Mouse (Mus musculus): Measurements from ENCODE around the gene Tmem129. TPM values are rescaled to one million over a fixed set of nuclear protein-coding genes. Genes with fewer than 3 reads are reported as not detected.

Gene Tmem129
- total RNA-seq (2014; rRNA removed) (12.0 and 13.8 TPM in 2 replicates), polyA plus RNA-seq (2012; rRNA removed) (39.8 and 41.0 TPM in 2 replicates)

- Histone ChIP-seq H3K36me3 (ENCODE audit: control insufficient read depth, insufficient read depth, low read length) (peaks cover 2% of the 10 kb centered on the region; the same call in 1 of the 2 replicates), H3K4me3 (ENCODE audit: insufficient read depth, low read depth, low read length) (peak within 1 kb of the TSS; percentile 77), H3K79me2 (ENCODE audit: control insufficient read depth, insufficient read depth, low read length) (peaks cover 6% of the 10 kb centered on the region; the same call in 1 of the 2 replicates), H3K9ac (ENCODE audit: low read depth, low read length) (peak within 1 kb of the TSS; percentile 86), H3K27me3 (ENCODE audit: control insufficient read depth, insufficient read depth, low read length) (no peaks in the 10 kb centered on the region), H3K27ac (replicated peaks; ENCODE audit: insufficient read depth, low read depth, low read length) (peak within 1 kb of the TSS; percentile 87), H3K4me1 (ENCODE audit: control insufficient read depth, insufficient read depth, low read length) (peaks cover 6% of the 10 kb centered on the region)
- TF ChIP-seq POLR2A (IDR thresholded peaks at IDR 0.05; ENCODE audit: extremely low read depth, insufficient read depth, low read length) (peak; percentile 80), CTCF (IDR thresholded peaks at IDR 0.05; ENCODE audit: low read depth, low read length) (no peak)
- WGBS = under 1% methylated on average over 60 of the region's 60 CpGs
- DNase-seq (ENCODE audit: extremely low read depth, low read depth, low spot score) = peak; percentile 98
Measured at GRCm38 (mm10) chr5:33657787-33658663, at the start of gene Tmem129, which contains the start of gene Tacc3. Tmem129 (minus strand) TSS chr5:33658416. Tacc3 (plus strand) TSS chr5:33658128.

- WGBS = 27% methylated on average over 4 of the region's 4 CpGs
- no peak overlapping the region for H3K4me3 ChIP-seq (ENCODE audit: insufficient read depth, low read depth, low read length)
- no peaks in the 10 kb centered on the region for H3K36me3 ChIP-seq (ENCODE audit: control insufficient read depth, insufficient read depth, low read length)
- no peaks in the 10 kb centered on the region for H3K79me2 ChIP-seq (ENCODE audit: control insufficient read depth, insufficient read depth, low read length)
- DNase-seq (ENCODE audit: extremely low read depth, low read depth, low spot score) = peak; percentile 17
- TF ChIP-seq POLR2A (IDR thresholded peaks at IDR 0.05; ENCODE audit: extremely low read depth, insufficient read depth, low read length) = no peak
- TF ChIP-seq CTCF (IDR thresholded peaks at IDR 0.05; ENCODE audit: low read depth, low read length) = no peak
- peak overlapping the region; percentile 66; the same call in 1 of the 2 replicates for H3K27ac ChIP-seq (replicated peaks; ENCODE audit: insufficient read depth, low read depth, low read length)
- peaks cover 14% of the 10 kb centered on the region for H3K4me1 ChIP-seq (ENCODE audit: control insufficient read depth, insufficient read depth, low read length)
- H3K9ac ChIP-seq (ENCODE audit: low read depth, low read length) = no peak overlapping the region
- H3K27me3 ChIP-seq (ENCODE audit: control insufficient read depth, insufficient read depth, low read length) = no peaks in the 10 kb centered on the region
Measured at GRCm38 (mm10) chr5:33707163-33707562, 48.9 kb upstream of the Tmem129 start.

- Histone ChIP-seq H3K79me2 (ENCODE audit: control insufficient read depth, insufficient read depth, low read length) (no peaks in the 10 kb centered on the region), H3K27ac (replicated peaks; ENCODE audit: insufficient read depth, low read depth, low read length) (peak overlapping the region; percentile 66), H3K9ac (ENCODE audit: low read depth, low read length) (no peak overlapping the region), H3K36me3 (ENCODE audit: control insufficient read depth, insufficient read depth, low read length) (no peaks in the 10 kb centered on the region), H3K4me1 (ENCODE audit: control insufficient read depth, insufficient read depth, low read length) (peaks cover 14% of the 10 kb centered on the region), H3K4me3 (ENCODE audit: insufficient read depth, low read depth, low read length) (no peak overlapping the region), H3K27me3 (ENCODE audit: control insufficient read depth, insufficient read depth, low read length) (no peaks in the 10 kb centered on the region)
- TF ChIP-seq POLR2A (IDR thresholded peaks at IDR 0.05; ENCODE audit: extremely low read depth, insufficient read depth, low read length) = no peak
- no peak for TF ChIP-seq CTCF (IDR thresholded peaks at IDR 0.05; ENCODE audit: low read depth, low read length)
- DNase-seq (ENCODE audit: extremely low read depth, low read depth, low spot score) = no peak
- 21% methylated on average over 1 of the region's 1 CpGs for WGBS
Measured at GRCm38 (mm10) chr5:33706350-33706629, 48.1 kb upstream of the Tmem129 start.

- Histone ChIP-seq H3K79me2 (ENCODE audit: control insufficient read depth, insufficient read depth, low read length) (no peaks in the 10 kb centered on the region), H3K4me3 (ENCODE audit: insufficient read depth, low read depth, low read length) (no peak overlapping the region), H3K9ac (ENCODE audit: low read depth, low read length) (peak overlapping the region; percentile 10; the same call in 1 of the 2 replicates), H3K4me1 (ENCODE audit: control insufficient read depth, insufficient read depth, low read length) (peaks cover 14% of the 10 kb centered on the region), H3K27me3 (ENCODE audit: control insufficient read depth, insufficient read depth, low read length) (no peaks in the 10 kb centered on the region), H3K27ac (replicated peaks; ENCODE audit: insufficient read depth, low read depth, low read length) (peak overlapping the region; percentile 85), H3K36me3 (ENCODE audit: control insufficient read depth, insufficient read depth, low read length) (no peaks in the 10 kb centered on the region)
- 29% methylated on average over 9 of the region's 9 CpGs for WGBS
- no peak for TF ChIP-seq POLR2A (IDR thresholded peaks at IDR 0.05; ENCODE audit: extremely low read depth, insufficient read depth, low read length)
- no peak for TF ChIP-seq CTCF (IDR thresholded peaks at IDR 0.05; ENCODE audit: low read depth, low read length)
- DNase-seq (ENCODE audit: extremely low read depth, low read depth, low spot score) = peak; percentile 96
Measured at GRCm38 (mm10) chr5:33705612-33706349, 47.6 kb upstream of the Tmem129 start.

- WGBS = 84% methylated on average over 11 of the region's 11 CpGs
- H3K4me1 ChIP-seq (ENCODE audit: control insufficient read depth, insufficient read depth, low read length) = peaks cover 14% of the 10 kb centered on the region
- no peak overlapping the region for H3K27ac ChIP-seq (replicated peaks; ENCODE audit: insufficient read depth, low read depth, low read length)
- H3K27me3 ChIP-seq (ENCODE audit: control insufficient read depth, insufficient read depth, low read length) = no peaks in the 10 kb centered on the region
- no peak for TF ChIP-seq CTCF (IDR thresholded peaks at IDR 0.05; ENCODE audit: low read depth, low read length)
- TF ChIP-seq POLR2A (IDR thresholded peaks at IDR 0.05; ENCODE audit: extremely low read depth, insufficient read depth, low read length) = no peak
- H3K79me2 ChIP-seq (ENCODE audit: control insufficient read depth, insufficient read depth, low read length) = no peaks in the 10 kb centered on the region
- no peak overlapping the region for H3K9ac ChIP-seq (ENCODE audit: low read depth, low read length)
- H3K4me3 ChIP-seq (ENCODE audit: insufficient read depth, low read depth, low read length) = no peak overlapping the region
- H3K36me3 ChIP-seq (ENCODE audit: control insufficient read depth, insufficient read depth, low read length) = no peaks in the 10 kb centered on the region
- DNase-seq (ENCODE audit: extremely low read depth, low read depth, low spot score) = no peak
Measured at GRCm38 (mm10) chr5:33704945-33705611, 46.9 kb upstream of the Tmem129 start.
